Comparison of ENCODE assay signal across 1 mouse cellular context in the genomic region with DNA sequence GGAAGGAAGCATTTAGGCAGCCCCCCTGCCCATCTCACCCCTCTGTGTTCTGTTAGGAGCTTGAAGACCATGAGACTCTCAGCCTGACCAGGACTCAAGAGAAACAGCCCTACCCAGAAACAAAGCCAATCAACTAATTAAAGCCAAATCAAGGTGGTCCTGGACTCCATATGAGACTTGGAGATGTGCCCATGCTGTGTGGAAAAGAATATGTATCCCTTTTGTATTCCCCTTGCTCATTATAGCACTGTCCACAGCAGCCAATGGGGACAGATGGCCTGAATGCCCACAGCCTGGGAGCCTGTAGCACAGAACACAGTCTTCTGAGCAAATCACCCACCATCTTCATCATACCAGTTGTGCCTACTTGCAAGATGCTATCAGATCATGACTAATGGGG.
TF ChIP-seq lines count a peak whose summit lies in the region.

No protein-coding gene starts in this region.

TF ChIP-seq in MEL, 35 proteins besides CTCF, POLR2A, EP300 and RAD21 (continued from another document):
- TF ChIP-seq CHD1 (IDR thresholded peaks at IDR 0.05; ENCODE audit: low read depth, low read length) (no peak), MAX (IDR thresholded peaks at IDR 0.05; ENCODE audit: low read length) (no peak), USF1 (IDR thresholded peaks at IDR 0.05; ENCODE audit: low read depth, low read length) (no peak), SMC3 (IDR thresholded peaks at IDR 0.05; ENCODE audit: low read depth, low read length) (no peak), MAZ (IDR thresholded peaks at IDR 0.05; ENCODE audit: low read depth, low read length) (no peak), MYB (IDR thresholded peaks at IDR 0.05; ENCODE audit: low read depth, low read length) (no peak), SIN3A (IDR thresholded peaks at IDR 0.05; ENCODE audit: low read length) (no peak), KAT2A (conservative IDR thresholded peaks at IDR 0.05; ENCODE audit: low read depth, low read length) (no peak), ZNF384 (IDR thresholded peaks at IDR 0.05; ENCODE audit: low read depth, low read length) (no peak)
